Mouse (Mus musculus) spleen, adult 18-20 months (tissue): ENCODE measurements around the gene Ndel1.
A peak's percentile ranks its signal among the peaks of the same experiment; 100 is the strongest.

Experiments used
- DNase-seq, 2 experiments: peaks; one replicate each; pipeline ENCODE4 v3.0.0; 2022; ENCODE audit warnings: mixed read lengths in 2 of 2

The Ndel1 gene

GRCm38 (mm10) chr11:68892233-68892832, 20.7 kb upstream of the Ndel1 start:
- no peak for DNase-seq

GRCm38 (mm10) chr11:68891823-68892222, 20.2 kb upstream of the Ndel1 start:
- no peak for DNase-seq

GRCm38 (mm10) chr11:68890625-68891024, 19.0 kb upstream of the Ndel1 start:
- DNase-seq: no peak

- no peak for DNase-seq
These were observed 17.0 kb upstream of the Ndel1 start for GRCm38 (mm10) chr11:68888653-68889052.

- no peak for DNase-seq
These were observed 16.6 kb upstream of the Ndel1 start, which contains the start of gene Rnf222 for GRCm38 (mm10) chr11:68888253-68888652. TSS of gene Rnf222 (plus strand) at chr11:68888553.

- DNase-seq: no peak
These were observed 14.4 kb upstream of the Ndel1 start for GRCm38 (mm10) chr11:68886091-68886490.

- DNase-seq: no peak
These were observed 12.7 kb upstream of the Ndel1 start for GRCm38 (mm10) chr11:68884368-68884767.

- DNase-seq: no peak
These were observed 12.2 kb upstream of the Ndel1 start for GRCm38 (mm10) chr11:68883843-68884242.

GRCm38 (mm10) chr11:68882107-68882506, 10.4 kb upstream of the Ndel1 start:
- DNase-seq: no peak

- DNase-seq: no peak
These were observed 7.2 kb upstream of the Ndel1 start for GRCm38 (mm10) chr11:68878811-68879210.

GRCm38 (mm10) chr11:68874841-68875240, 3.2 kb upstream of the Ndel1 start:
- DNase-seq: peak in 1 of 2 experiments; percentile 49

- no peak for DNase-seq
These were observed 381 bp downstream of the Ndel1 start for GRCm38 (mm10) chr11:68871277-68871676.

- peak in 1 of 2 experiments; percentile 14 for DNase-seq
These were observed 7.0 kb downstream of the Ndel1 start for GRCm38 (mm10) chr11:68864544-68865189.

- DNase-seq: no peak
These were observed 8.0 kb downstream of the Ndel1 start for GRCm38 (mm10) chr11:68863631-68864091.

GRCm38 (mm10) chr11:68862260-68862659, 9.4 kb downstream of the Ndel1 start:
- no peak for DNase-seq

- no peak for DNase-seq
These were observed 11.6 kb downstream of the Ndel1 start for GRCm38 (mm10) chr11:68859943-68860593.

- no peak for DNase-seq
These were observed 14.3 kb downstream of the Ndel1 start for GRCm38 (mm10) chr11:68857329-68857728.

- no peak for DNase-seq
These were observed 17.0 kb downstream of the Ndel1 start for GRCm38 (mm10) chr11:68854621-68855020.

GRCm38 (mm10) chr11:68853611-68854401, 17.9 kb downstream of the Ndel1 start:
- DNase-seq: peak in 1 of 2 experiments; percentile 11

GRCm38 (mm10) chr11:68852932-68853409, 18.7 kb downstream of the Ndel1 start:
- peak; percentile 99 to 100 for DNase-seq

- no peak for DNase-seq
These were observed 19.2 kb downstream of the Ndel1 start for GRCm38 (mm10) chr11:68852486-68852901.

GRCm38 (mm10) chr11:68851644-68852485, 19.8 kb downstream of the Ndel1 start:
- no peak for DNase-seq
